Mouse (Mus musculus): Measurements from ENCODE around the gene Proser3.

Proser3 gene

DNA sequence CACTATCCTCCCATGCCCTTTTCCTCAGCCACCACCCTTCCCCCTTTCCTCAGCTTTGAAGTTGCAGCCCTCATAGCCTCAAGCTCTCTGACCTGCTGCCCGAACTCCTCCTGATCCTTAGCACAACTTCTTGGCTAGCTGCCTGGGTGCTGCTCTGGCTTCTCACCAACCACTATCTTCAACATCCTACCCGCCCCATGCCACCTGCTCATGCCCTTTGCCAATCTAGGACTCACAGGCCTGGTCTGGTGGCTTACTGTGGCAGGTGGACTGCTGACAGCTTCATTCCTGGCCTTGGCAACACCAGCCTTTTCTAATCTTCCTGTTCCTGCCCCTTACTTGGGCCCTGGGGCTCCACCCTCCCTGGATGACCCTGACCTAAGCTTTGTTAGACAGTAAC lies 20.9 kb upstream of the Proser3 start:
- peak; percentile 86 to 90 for DNase-seq

DNA sequence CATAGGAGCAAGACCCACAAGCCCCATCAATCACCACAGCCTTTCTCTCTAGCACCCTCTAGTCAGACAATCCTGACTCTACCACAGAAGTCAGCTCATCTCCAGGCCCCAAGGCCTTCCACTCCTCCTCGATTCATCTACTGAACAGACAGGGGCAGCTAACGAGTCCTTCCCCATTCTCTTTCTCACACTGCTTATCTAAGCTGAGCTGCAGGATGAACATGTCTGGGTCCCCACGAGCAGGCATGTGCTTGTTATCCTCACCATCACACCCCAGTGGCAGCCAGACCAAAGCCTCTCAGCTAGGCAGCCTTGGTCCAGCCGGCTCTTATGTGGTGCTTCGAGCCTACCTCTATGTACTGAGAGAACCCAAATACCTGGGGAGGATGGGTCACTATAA lies 20.3 kb upstream of the Proser3 start:
- DNase-seq = no peak

GRCm38 (mm10) chr7:30567555-30567954 lies 15.5 kb upstream of the Proser3 start:
- DNase-seq = no peak

GRCm38 (mm10) chr7:30566033-30566432 lies 13.9 kb upstream of the Proser3 start:
- DNase-seq = no peak

DNA sequence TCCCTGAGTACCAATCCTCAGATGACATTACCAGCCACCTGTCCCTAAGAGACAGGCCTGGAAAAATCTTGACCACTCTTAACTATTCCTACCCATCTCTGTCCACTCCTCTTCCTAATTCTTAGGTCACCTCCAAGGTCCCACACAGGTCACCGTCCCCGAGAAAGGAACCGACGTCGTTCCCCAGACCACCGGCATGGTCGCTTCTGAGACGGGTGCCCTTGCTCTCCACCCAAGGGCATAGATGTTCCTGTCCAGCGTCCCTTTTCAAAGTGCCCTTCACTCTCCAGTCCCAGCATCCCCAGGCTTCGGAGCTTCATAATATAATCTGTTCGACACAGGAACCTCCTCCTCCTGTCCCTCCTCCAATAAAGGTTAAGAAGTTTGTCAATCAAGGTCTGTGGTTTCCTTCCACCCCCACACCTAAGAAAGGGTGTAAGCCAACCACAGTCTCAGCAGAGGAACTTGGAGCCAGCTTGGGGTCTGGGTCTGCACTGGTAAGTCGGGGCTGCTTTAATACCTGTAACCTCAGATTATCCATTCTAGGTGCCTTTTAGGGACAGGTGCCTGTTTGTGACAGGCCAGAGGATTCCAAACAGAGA lies 13.0 kb upstream of the Proser3 start, which contains the start of gene Igflr1:
Gene Igflr1, plus strand, starts transcription at position 458 of the 602 bp plus-strand sequence.
- no peak for DNase-seq

- no peak for DNase-seq
Measured at GRCm38 (mm10) chr7:30563906-30564280, 11.8 kb upstream of the Proser3 start.

GRCm38 (mm10) chr7:30563117-30563905 lies 11.2 kb upstream of the Proser3 start, which contains the start of the genes U2af1l4, Gm49396 and Psenen:
Gene U2af1l4, plus strand, starts transcription at chr7:30563301.
Gene Gm49396, plus strand, starts transcription at chr7:30563344.
Gene Psenen, minus strand, starts transcription at chr7:30563627.
- DNase-seq = peak; percentile 97 to 98

DNA sequence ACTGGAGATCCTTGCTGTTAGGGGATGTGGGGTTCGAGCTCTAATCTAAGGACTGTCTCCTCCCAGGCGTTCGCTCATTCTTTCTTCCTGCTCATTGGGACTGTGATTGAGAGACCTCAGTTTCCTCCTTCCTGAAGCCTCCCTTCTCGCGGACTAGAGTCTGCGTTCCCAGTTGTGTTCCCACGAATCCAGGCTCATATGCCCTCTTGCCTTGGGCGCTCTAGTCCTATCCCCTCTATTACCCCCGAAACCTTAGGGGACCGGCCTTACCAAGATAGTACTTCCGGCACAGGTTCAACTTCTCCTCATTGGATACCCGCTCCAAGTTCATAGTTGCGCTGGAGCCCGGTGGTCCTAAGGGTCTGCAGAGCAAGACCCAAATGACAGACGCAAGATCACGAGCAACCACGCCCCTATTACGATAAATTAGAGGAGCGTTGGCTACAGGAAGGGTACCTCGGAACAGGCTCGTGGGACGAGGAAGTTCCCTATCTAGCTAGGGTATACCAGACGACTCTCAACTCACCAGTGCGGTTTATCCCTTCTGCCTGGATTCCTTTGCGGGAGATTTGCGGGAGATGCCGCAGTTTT lies 10.5 kb upstream of the Proser3 start:
- DNase-seq = no peak

DNA sequence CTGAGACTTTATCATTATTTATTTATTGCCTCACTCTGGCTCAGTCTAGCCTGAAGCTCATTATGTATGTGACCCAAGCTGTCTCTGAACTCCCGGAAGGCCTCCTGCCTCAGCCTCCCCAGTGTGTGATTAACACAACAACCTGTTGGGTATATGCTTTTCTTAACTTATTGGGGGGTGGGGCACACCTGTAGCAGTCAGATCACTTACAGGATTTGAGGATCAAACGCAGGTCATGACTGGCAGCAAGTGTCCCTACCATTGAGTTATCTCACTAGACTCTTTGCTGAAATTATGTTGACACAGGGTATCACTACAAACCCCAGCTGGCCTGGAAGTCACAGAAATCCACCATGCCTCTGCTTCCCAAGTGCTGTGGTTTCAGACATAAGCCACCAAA lies 8.2 kb upstream of the Proser3 start:
- no peak for DNase-seq

DNA sequence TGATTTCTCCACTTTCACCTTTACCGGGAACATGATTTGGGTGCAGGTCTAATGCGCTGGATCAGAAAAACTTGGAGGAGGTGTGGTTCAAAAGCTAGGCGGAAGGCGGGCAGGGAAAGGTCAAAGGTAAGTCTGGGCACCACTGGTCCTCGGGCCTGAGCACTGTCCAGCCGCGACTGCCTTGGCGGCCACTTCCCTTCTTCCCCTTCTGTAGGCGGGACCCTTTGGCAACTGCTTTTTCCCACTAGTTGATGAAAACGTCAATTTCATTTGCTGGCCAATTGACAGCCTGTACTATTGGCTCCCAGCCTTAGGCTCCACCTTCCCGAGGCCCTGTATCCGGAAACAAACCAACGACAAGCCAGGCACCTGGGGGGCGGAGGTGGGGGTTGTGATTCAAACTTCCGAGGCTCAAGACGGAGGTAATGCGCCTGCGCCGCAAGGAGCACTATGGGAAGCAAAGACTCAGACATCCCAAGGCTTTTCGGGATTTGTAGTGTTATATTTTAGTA lies 7.4 kb upstream of the Proser3 start, which contains the start of gene Lin37:
Gene Lin37, minus strand, starts transcription at position 396 of the 512 bp plus-strand sequence.
- DNase-seq = peak; percentile 99

GRCm38 (mm10) chr7:30558656-30559442 lies 6.8 kb upstream of the Proser3 start:
- DNase-seq = no peak

DNA sequence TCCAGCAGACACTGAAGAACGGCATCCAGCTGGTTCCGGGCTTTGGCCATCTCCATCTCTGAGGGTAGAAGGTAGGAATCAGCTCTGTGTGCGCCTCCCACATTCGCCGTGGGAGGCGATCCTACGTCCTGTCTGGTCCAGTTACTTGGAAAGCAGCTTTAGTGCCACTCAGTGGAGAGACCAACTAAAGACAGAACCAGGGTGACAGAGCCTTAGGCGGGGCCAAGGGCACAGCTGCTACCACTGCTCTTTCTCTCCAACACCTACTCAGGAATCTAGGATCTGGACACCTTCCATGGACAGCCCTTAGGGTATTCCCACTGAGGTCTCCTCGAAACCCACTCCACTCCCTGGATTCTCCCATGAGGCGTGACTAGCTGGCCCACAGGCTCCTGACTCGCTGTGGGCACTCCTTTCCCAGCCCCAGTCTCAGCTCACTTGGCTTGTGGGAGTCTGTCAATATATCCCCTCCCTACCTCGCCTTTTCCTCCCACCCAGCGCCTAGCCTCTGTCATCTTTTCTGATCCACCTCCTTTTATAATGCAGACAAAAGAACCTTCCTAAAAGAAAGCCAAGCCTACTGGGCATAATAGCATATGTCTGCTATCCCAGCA lies 5.9 kb upstream of the Proser3 start:
- no peak for DNase-seq

DNA sequence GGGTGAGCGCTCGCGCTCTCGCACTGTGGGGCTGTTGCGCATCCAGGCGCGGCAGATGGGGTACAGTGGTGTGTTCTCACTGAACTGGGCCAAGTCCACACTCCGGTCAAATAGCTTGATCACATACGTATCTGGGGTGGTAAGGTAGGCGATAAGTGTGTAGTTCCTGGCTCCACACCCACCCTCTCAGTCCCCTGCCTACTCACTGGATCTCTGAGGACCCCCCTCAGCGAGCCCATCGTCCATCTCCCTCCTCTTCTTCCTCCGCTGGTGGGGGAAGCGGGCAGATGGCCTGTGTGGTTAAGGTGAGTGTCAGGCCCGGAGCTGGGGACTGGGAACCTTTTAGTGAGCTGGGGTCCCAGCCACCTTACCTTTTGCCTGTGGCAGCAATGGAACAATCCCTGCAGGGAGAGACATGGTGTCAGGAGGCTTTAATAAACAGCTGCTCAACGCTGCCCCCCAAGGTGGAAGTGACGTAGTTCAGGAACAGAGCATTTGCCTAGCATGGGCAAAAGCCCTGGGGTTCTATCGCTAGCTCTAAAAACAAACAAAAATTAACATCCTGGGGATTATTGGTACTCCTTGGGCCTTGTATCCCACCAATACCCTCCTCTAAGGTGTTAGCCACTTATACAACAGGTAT lies 4.9 kb upstream of the Proser3 start:
- DNase-seq = peak in 1 of 2 experiments; percentile 59

- DNase-seq = no peak
Measured at GRCm38 (mm10) chr7:30553810-30554584, 1.9 kb upstream of the Proser3 start.

- DNase-seq = peak; percentile 69 to 76
Measured at GRCm38 (mm10) chr7:30553021-30553589, 1.0 kb upstream of the Proser3 start.

GRCm38 (mm10) chr7:30551445-30552101 lies 526 bp downstream of the Proser3 start:
- DNase-seq = peak in 1 of 2 experiments; percentile 72

DNA sequence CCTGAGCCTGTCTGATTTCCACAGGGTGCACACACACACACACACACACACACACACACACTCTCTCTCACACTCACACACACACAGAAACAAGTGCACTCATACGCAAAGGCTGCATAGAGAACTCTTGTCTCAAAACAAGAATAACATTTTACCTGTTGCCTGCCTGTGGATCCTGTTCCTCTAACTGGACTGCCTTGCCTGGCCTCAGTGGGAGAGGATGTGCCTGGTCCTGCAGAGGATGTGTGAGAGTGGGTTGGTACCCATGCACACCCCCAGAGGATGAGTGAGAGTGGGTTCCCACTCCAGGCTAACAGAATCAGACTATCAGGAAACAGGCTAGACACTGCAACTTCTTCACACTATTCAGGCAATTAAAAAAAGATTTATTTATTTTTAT lies 1.5 kb downstream of the Proser3 start:
- DNase-seq = no peak

- DNase-seq = no peak
Measured at GRCm38 (mm10) chr7:30549880-30550279, 2.2 kb downstream of the Proser3 start.

DNA sequence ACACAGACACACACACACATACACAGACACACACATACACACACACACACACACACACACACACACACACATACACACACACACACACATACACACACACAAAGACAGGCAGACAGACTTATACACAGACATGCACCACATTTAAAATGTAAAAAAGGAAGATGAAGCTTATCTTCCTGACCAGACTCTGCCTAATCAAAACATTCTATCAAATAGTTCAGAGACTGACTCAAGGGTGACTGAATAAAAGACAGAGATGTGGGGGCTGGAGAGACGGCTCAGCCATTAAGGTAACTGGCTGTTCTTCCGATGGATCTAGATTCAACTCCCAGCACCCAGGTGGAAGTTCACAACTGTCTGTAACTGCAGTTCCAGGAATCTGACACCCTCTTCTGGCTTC lies 7.8 kb downstream of the Proser3 start:
- DNase-seq = no peak

- DNase-seq = no peak
Measured at GRCm38 (mm10) chr7:30540572-30540971, 11.5 kb downstream of the Proser3 start.

Data from cerebellum, postnatal 14 days (tissue).